Mouse (Mus musculus): ENCODE measurements around the gene Diaph3. TPM values are rescaled to one million over a fixed set of nuclear protein-coding genes. Genes with fewer than 3 reads are reported as not detected.

Diaph3 gene
- polyA plus RNA-seq, 1 experiment from 2014 or later = 25.5 TPM

GRCm38 (mm10) chr14:86781553-86782273 is 359.3 kb downstream of the Diaph3 start:
- no peaks in the 10 kb centered on the region for H3K27me3 ChIP-seq
- ChIA-PET CTCF (interaction anchor here (0.7 to 1.5 kb wide), 8 partner anchors 11 to 105 kb away, joined by 3 to 5 read pairs (median 4); no protein-coding TSS in a partner anchor), POLR2A (no interaction called here)
- ATAC-seq = peak; percentile 65
- in situ Hi-C loops (cut with MboI; ENCODE audit: low pct_unique_long_range_greater_than_20kb) = loop anchor here (5.0 kb wide), 1 partner anchor 99 kb away; no protein-coding TSS in a partner anchor
- peak; percentile 59 for TF ChIP-seq CTCF (IDR thresholded peaks at IDR 0.05)
- DNase-seq (ENCODE audit: low read depth, low spot score) = no peak

- TF ChIP-seq CTCF (IDR thresholded peaks at IDR 0.05) = no peak
- DNase-seq (ENCODE audit: low read depth, low spot score) (no peak), ATAC-seq (no peak)
- ChIA-PET CTCF (no interaction called here), POLR2A (no interaction called here)
- no peaks in the 10 kb centered on the region for H3K27me3 ChIP-seq
- in situ Hi-C loops (cut with MboI; ENCODE audit: low pct_unique_long_range_greater_than_20kb) = no loop called here
Measured at GRCm38 (mm10) chr14:86773311-86773710, 367.7 kb downstream of the Diaph3 start.

- DNase-seq (ENCODE audit: low read depth, low spot score) = no peak
- ChIA-PET POLR2A (no interaction called here), CTCF (no interaction called here)
- ATAC-seq = no peak
- in situ Hi-C loops (cut with MboI; ENCODE audit: low pct_unique_long_range_greater_than_20kb) = no loop called here
- H3K27me3 ChIP-seq = no peaks in the 10 kb centered on the region
- TF ChIP-seq CTCF (IDR thresholded peaks at IDR 0.05) = no peak
Measured at GRCm38 (mm10) chr14:86772176-86773150, 368.6 kb downstream of the Diaph3 start.

- ChIA-PET POLR2A (no interaction called here), CTCF (no interaction called here)
- DNase-seq (ENCODE audit: low read depth, low spot score) = no peak
- H3K27me3 ChIP-seq = no peaks in the 10 kb centered on the region
- TF ChIP-seq CTCF (IDR thresholded peaks at IDR 0.05) = no peak
- ATAC-seq = no peak
- in situ Hi-C loops (cut with MboI; ENCODE audit: low pct_unique_long_range_greater_than_20kb) = no loop called here
Measured at GRCm38 (mm10) chr14:86764286-86764685, 376.7 kb downstream of the Diaph3 start.

- POLR2A ChIA-PET = interaction anchor here (0.8 kb wide), 1 partner anchor 10 kb away, joined by 4 read pairs; no protein-coding TSS in a partner anchor
- DNase-seq (ENCODE audit: low read depth, low spot score) (no peak), ATAC-seq (peak; percentile 58)
- CTCF ChIA-PET = interaction anchor here (1.5 to 1.7 kb wide), 3 partner anchors 10 to 23 kb away, joined by 3 to 5 read pairs (median 5); no protein-coding TSS in a partner anchor
- H3K27me3 ChIP-seq = no peaks in the 10 kb centered on the region
- in situ Hi-C loops (cut with MboI; ENCODE audit: low pct_unique_long_range_greater_than_20kb) = no loop called here
- no peak for TF ChIP-seq CTCF (IDR thresholded peaks at IDR 0.05)
Measured at GRCm38 (mm10) chr14:86757604-86758520, 383.2 kb downstream of the Diaph3 start.

GRCm38 (mm10) chr14:86757132-86757531 is 383.9 kb downstream of the Diaph3 start:
- ATAC-seq (peak; percentile 93), DNase-seq (ENCODE audit: low read depth, low spot score) (no peak)
- ChIA-PET POLR2A (interaction anchor here (0.8 kb wide), 1 partner anchor 11 kb away, joined by 4 read pairs; no protein-coding TSS in a partner anchor), CTCF (interaction anchor here (1.5 to 1.7 kb wide), 4 partner anchors 11 to 66 kb away, joined by 3 to 5 read pairs (median 4); no protein-coding TSS in a partner anchor)
- in situ Hi-C loops (cut with MboI; ENCODE audit: low pct_unique_long_range_greater_than_20kb) = no loop called here
- TF ChIP-seq CTCF (IDR thresholded peaks at IDR 0.05) = no peak
- H3K27me3 ChIP-seq = no peaks in the 10 kb centered on the region

GRCm38 (mm10) chr14:86750351-86750750 is 390.7 kb downstream of the Diaph3 start:
- in situ Hi-C loops (cut with MboI; ENCODE audit: low pct_unique_long_range_greater_than_20kb) = no loop called here
- TF ChIP-seq CTCF (IDR thresholded peaks at IDR 0.05) = no peak
- ChIA-PET CTCF (interaction anchor here (1.3 kb wide), 1 partner anchor 19 kb away, joined by 3 read pairs; no protein-coding TSS in a partner anchor), POLR2A (no interaction called here)
- DNase-seq (ENCODE audit: low read depth, low spot score) (no peak), ATAC-seq (no peak)
- H3K27me3 ChIP-seq = no peaks in the 10 kb centered on the region

GRCm38 (mm10) chr14:86749425-86749824 is 391.6 kb downstream of the Diaph3 start:
- ATAC-seq (no peak), DNase-seq (ENCODE audit: low read depth, low spot score) (no peak)
- TF ChIP-seq CTCF (IDR thresholded peaks at IDR 0.05) = no peak
- H3K27me3 ChIP-seq = no peaks in the 10 kb centered on the region
- in situ Hi-C loops (cut with MboI; ENCODE audit: low pct_unique_long_range_greater_than_20kb) = no loop called here
- POLR2A ChIA-PET = no interaction called here
- CTCF ChIA-PET = interaction anchor here (0.9 kb wide), 1 partner anchor 67 kb away, joined by 3 read pairs; no protein-coding TSS in a partner anchor

GRCm38 (mm10) chr14:86748876-86749275 is 392.2 kb downstream of the Diaph3 start:
- no peaks in the 10 kb centered on the region for H3K27me3 ChIP-seq
- ChIA-PET CTCF (interaction anchor here (0.9 kb wide), 1 partner anchor 67 kb away, joined by 3 read pairs; no protein-coding TSS in a partner anchor), POLR2A (interaction anchor here (0.7 kb wide), 1 partner anchor 22 kb away, joined by 3 read pairs; no protein-coding TSS in a partner anchor)
- no peak for DNase-seq (ENCODE audit: low read depth, low spot score)
- in situ Hi-C loops (cut with MboI; ENCODE audit: low pct_unique_long_range_greater_than_20kb) = no loop called here
- no peak for ATAC-seq
- no peak for TF ChIP-seq CTCF (IDR thresholded peaks at IDR 0.05)
